Mouse (Mus musculus) WW6 (cell line): Measurements from ENCODE around the gene Camk1d.
"Not testable (repeated sequence)": the region's sequence is repeated elsewhere in the genome, so short reads cannot be mapped to it uniquely, and the experiment has no call there.

Source experiments
- DNase-seq: peaks from one replicate; pipeline ENCODE4 v3.0.0-alpha.2; 2013; ENCODE audit warnings: low read depth, low spot score

Camk1d gene

GRCm38 (mm10) chr2:5572314-5573006 is 141.9 kb downstream of the Camk1d start:
- no peak for DNase-seq

GRCm38 (mm10) chr2:5566611-5567010 is 147.7 kb downstream of the Camk1d start:
- DNase-seq = no peak

DNA sequence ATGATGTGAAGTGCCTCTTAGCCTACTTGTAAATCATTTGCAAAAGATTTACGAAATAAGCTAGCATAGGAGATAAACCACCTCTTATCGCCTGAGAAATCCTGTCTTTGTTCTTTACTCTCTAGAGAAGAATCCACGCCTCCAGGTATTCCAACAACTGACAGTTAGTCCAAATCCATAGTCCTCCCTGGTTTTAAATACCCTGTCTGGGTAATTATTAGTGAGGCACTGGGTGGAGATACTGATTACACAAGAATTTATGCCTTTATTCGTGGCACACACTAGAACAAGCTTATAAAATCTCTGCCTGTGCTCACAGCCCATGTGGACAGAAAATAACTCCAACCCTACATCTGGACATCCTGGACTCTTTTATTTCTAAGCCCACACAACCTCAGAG is 150.6 kb downstream of the Camk1d start:
- no peak for DNase-seq

DNA sequence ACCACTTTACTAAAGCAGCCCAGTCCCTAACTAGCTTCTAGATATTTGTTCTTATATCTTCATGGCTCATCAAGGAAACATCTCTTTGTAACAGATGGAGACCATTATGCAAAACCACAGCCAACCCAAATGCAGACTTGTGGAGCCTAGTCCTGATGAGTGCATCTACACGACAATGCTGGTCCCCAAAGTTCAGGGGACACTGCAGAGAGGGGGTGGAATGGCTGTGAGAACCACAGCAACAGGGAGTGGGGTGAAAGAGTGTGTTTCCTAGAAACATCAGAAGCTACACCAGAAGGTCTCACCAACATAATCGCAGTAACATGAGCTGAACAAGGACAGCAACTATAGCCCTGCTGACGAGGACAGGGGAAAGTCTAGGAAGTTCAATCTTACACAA is 152.9 kb downstream of the Camk1d start:
- DNase-seq = no peak

- no peak for DNase-seq
These were observed 161.1 kb downstream of the Camk1d start for GRCm38 (mm10) chr2:5553264-5553663.

DNA sequence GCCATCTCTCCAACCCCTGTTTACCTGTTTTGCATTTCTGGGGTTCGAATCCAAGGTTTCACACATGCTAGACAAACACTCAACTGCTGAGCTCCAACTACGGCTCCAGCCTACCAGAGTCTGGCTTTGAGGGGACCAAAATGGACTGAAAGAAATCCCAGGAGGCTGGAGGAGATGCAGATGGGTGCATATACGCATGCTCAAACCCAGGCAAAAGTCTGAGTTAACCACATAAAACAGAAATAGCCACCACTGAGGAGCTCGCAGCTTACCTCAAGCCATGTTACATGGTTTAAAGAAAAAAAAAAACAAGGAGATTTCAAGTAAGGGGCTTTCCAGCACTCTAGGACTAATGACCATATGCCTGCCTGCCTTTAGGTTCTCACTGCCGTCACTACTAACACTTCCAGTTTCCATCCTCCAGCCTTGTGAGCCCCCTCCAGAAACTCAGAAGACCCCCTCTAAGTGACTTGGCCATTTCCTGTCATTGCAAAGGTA is 162.5 kb downstream of the Camk1d start:
- no peak for DNase-seq

DNA sequence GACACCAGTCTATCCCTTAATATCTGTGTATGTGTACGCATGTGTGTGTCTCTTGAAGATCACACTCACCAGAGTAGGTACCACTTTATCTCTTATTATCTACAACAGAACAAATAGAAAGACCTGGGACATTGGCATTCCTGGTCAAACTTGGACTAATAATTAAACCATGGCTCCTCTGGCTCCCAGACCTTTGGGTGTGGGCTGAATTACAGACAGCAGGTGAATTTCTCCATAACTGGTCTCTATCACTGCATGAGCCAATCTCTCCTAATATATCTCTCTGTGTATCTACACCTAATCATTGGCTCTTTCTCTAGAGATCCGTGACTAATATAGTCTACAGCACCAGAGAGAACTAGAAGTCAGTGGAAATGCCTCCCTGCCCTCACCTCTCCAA is 165.0 kb downstream of the Camk1d start:
- no peak for DNase-seq

- DNase-seq = no peak
These were observed 165.4 kb downstream of the Camk1d start for GRCm38 (mm10) chr2:5548872-5549271.

DNA sequence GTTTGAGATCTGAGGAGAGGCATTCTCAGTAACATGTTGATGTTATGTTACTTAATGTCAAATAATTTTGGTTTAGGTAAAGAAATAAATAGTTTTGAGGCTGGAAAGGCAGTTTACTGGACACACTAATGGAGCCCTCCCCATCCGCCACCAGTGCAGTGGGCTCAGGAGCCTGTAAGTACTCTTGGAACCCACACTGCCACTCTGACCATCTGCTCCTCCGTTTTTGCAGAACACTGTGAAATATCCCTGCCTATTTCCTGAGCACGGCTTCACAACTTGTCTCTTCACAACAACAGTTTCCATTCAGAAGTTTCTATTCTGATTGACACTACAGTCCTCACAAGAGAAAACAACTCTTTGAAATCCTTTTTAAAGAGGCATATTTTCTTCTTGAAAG is 173.4 kb downstream of the Camk1d start:
- no peak for DNase-seq

DNA sequence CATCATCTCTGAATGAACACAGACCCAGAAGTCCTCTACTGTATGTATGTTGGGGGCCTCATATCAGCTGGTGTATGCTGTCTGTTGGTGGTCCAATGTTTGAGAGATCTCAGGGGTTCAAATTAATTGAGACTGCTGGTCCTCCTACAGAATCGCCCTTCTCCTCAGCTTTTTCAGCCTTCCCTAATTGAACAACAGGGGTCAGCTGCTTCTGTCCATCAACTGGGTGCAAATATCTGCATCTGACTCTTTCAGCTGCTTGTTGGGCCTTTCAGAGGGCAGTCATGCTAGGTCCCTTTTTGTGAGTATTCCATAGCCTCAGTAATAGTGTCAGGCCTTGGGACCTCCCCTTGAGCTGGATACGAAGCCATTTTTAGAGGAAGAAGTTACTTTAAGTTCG is 174.4 kb downstream of the Camk1d start:
- not testable (repeated sequence) for DNase-seq

- no peak for DNase-seq
These were observed 180.4 kb downstream of the Camk1d start for GRCm38 (mm10) chr2:5533868-5534267.

GRCm38 (mm10) chr2:5529992-5530391 is 184.3 kb downstream of the Camk1d start:
- DNase-seq = no peak

GRCm38 (mm10) chr2:5519221-5519669 is 195.1 kb downstream of the Camk1d start:
- DNase-seq = no peak

GRCm38 (mm10) chr2:5515106-5515505 is 199.2 kb downstream of the Camk1d start:
- DNase-seq = no peak

- DNase-seq = no peak
These were observed 200.2 kb downstream of the Camk1d start for GRCm38 (mm10) chr2:5514095-5514494.

GRCm38 (mm10) chr2:5513621-5514020 is 200.7 kb downstream of the Camk1d start:
- no peak for DNase-seq

DNA sequence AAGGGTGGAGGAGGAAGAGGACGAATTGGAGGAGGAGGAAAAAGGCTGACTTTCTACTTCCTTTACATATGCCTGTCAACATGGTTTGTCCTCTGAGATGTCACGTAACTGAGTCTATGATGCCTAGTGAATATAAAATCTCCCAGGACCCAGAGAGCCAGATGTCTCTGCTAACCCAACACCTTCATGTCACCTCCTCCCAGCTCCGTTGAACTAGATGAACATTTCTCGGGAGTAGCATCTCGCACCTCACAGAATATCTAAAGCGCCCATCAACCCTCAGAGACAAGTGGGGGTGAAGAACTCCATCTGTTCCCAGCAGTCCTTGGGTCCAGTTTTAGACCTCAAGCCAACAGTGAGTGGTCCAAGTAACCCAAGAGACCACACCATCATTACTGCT is 204.3 kb downstream of the Camk1d start:
- no peak for DNase-seq

DNA sequence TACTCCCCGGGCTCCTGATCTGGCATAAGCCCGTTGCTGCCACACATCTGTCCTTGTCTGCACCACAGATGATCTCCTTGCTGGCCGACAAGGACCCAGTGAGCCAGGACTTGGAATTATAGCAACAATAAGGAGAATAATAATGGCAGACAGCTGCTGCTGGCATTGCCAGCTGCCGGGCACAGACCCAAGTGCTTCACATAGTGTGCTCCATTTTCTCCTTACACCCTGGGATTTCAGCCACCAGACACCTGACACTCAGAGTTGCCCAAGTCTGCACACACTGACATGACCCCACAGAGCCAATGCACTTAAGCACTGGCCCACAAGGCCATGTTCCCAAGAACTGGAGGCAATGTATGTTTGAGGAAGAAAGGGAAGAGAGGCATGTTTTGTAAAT is 214.7 kb downstream of the Camk1d start:
- DNase-seq = no peak

- no peak for DNase-seq
These were observed 224.4 kb downstream of the Camk1d start for GRCm38 (mm10) chr2:5489916-5490315.

DNA sequence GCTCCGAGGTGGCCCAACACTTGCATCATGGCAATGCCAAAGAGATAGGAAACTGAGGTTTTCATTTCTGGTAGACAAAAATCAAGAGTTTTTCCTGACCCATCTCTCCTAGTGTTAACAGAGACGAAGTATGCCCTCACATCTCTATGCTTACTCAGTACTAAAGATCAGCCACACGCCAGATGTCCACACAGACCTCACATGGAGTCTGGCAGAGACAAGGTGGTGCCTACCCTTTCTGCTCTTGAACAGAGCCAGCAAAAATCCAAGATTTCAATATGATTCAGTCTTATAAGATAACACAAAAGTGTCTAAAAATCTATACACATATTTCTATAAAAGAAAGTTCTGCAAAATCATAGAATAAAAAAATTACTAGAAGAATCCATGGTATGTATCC is 227.0 kb downstream of the Camk1d start:
- no peak for DNase-seq

GRCm38 (mm10) chr2:5486663-5487062 is 227.7 kb downstream of the Camk1d start:
- DNase-seq = no peak

GRCm38 (mm10) chr2:5485786-5486185 is 228.5 kb downstream of the Camk1d start:
- DNase-seq = no peak

- no peak for DNase-seq
These were observed 234.4 kb downstream of the Camk1d start for GRCm38 (mm10) chr2:5479886-5480285.

- no peak for DNase-seq
These were observed 235.6 kb downstream of the Camk1d start for GRCm38 (mm10) chr2:5478709-5479108.
